Comparison of ENCODE assay signal across 28 mouse cellular contexts in genomic region chr14:121046313-121046961, GRCm38 (mm10). TPM values are rescaled to one million over a fixed set of nuclear protein-coding genes. Genes with fewer than 3 reads are reported as not detected.
DNase-seq lines count a peak whose midpoint lies in the region; ATAC-seq lines count a peak whose summit lies in the region.
"Had no signal": no experiment of that assay in that cellular context is flagged by ENCODE, and none has a peak within 500 bp of the region (broad histone marks: within the 10 kb centered on the region; RNA-seq: fewer than 3 reads in every experiment).

No protein-coding gene starts in this region.

- 81% methylated on average over 9 of the region's 9 CpGs for WGBS in forebrain, embryonic 15.5 days
- WGBS in forebrain, embryonic 16.5 days, result 83% methylated on average over 9 of the region's 9 CpGs
- 49% methylated on average over 9 of the region's 9 CpGs for WGBS in heart, embryonic 14.5 days
- WGBS in heart, embryonic 11.5 days (ENCODE audit: insufficient replicate concordance), result 55% methylated on average over 9 of the region's 9 CpGs
- 81% methylated on average over 9 of the region's 9 CpGs for WGBS in midbrain, embryonic 16.5 days
- whole genome bisulfite sequencing in midbrain, embryonic 14.5 days, result 78% methylated on average over 9 of the region's 9 CpGs

- H3K27me3 ChIP-seq in forebrain, embryonic 15.5 days, result no peaks in the 10 kb centered on the region
- H3K27me3 ChIP-seq in forebrain, embryonic 16.5 days (replicated peaks; ENCODE audit: control insufficient read depth, insufficient read depth, low read length), result no peaks in the 10 kb centered on the region
- H3K27me3 ChIP-seq in heart, embryonic 14.5 days (ENCODE audit: control insufficient read depth, insufficient read depth, low read length), result no peaks in the 10 kb centered on the region
- H3K27me3 ChIP-seq in heart, embryonic 11.5 days (ENCODE audit: control insufficient read depth, insufficient read depth, low read length), result no peaks in the 10 kb centered on the region
- H3K27me3 ChIP-seq in midbrain, embryonic 16.5 days (ENCODE audit: control insufficient read depth, insufficient read depth, low read depth, low read length), result no peaks in the 10 kb centered on the region
- H3K27me3 ChIP-seq in midbrain, embryonic 14.5 days (ENCODE audit: control insufficient read depth, insufficient read depth, low read length), result no peaks in the 10 kb centered on the region
- H3K27me3 ChIP-seq: embryonic facial prominence, embryonic 12.5 days; limb, embryonic 13.5 days; lung, embryonic 15.5 days; neural tube, embryonic 13.5 days had no signal

- 0 out of 2 replicates have a peak overlapping the region, but pooled peaks have one; percentile 8 for H3K27ac ChIP-seq in forebrain, embryonic 15.5 days (replicated peaks)
- no peak overlapping the region for H3K27ac ChIP-seq in forebrain, embryonic 16.5 days (ENCODE audit: low read length)
- no peak overlapping the region for H3K27ac ChIP-seq in heart, embryonic 14.5 days (replicated peaks in 1 of 2; ENCODE audit: control insufficient read depth in 1 of 2, insufficient read depth in 1 of 2, low read depth in 2 of 2, low read length in 2 of 2)
- H3K27ac ChIP-seq in heart, embryonic 11.5 days (ENCODE audit: low read depth, low read length), result no peak overlapping the region
- H3K27ac ChIP-seq in midbrain, embryonic 16.5 days (ENCODE audit: low read length), result 0 out of 2 replicates have a peak overlapping the region, but pooled peaks have one; percentile 11
- H3K27ac ChIP-seq in midbrain, embryonic 14.5 days (replicated peaks; ENCODE audit: low read depth, low read length), result no peak overlapping the region
- H3K27ac ChIP-seq: embryonic facial prominence, embryonic 12.5 days; kidney, postnatal 0 days; limb, embryonic 13.5 days; lung, embryonic 15.5 days; midbrain, embryonic 10.5 days; neural tube, embryonic 13.5 days had no signal

- no peak overlapping the region for H3K4me2 ChIP-seq in forebrain, embryonic 15.5 days (replicated peaks)
- no peak overlapping the region for H3K4me2 ChIP-seq in forebrain, embryonic 16.5 days (ENCODE audit: low read length)
- H3K4me2 ChIP-seq in heart, embryonic 14.5 days (ENCODE audit: low read length), result no peak overlapping the region
- no peak overlapping the region for H3K4me2 ChIP-seq in heart, embryonic 11.5 days
- H3K4me2 ChIP-seq in midbrain, embryonic 16.5 days (ENCODE audit: low read length), result no peak overlapping the region
- H3K4me2 ChIP-seq in midbrain, embryonic 14.5 days (ENCODE audit: low read length), result no peak overlapping the region
- H3K4me2 ChIP-seq: embryonic facial prominence, embryonic 12.5 days; limb, embryonic 13.5 days; liver, embryonic 11.5 days; lung, embryonic 15.5 days; neural tube, embryonic 13.5 days had no signal

- H3K4me1 ChIP-seq in forebrain, embryonic 15.5 days, result 0 out of 2 replicates have a peak, but pooled peaks cover 7% of the 10 kb centered on the region
- H3K4me1 ChIP-seq in forebrain, embryonic 16.5 days (replicated peaks; ENCODE audit: control insufficient read depth, insufficient read depth, low read length), result 0 out of 2 replicates have a peak, but pooled peaks cover 8% of the 10 kb centered on the region
- H3K4me1 ChIP-seq in heart, embryonic 14.5 days (ENCODE audit: control insufficient read depth in 2 of 2, insufficient read depth in 2 of 2, low read length in 2 of 2), result peaks cover 16 to 32% of the 10 kb centered on the region in 2 experiments
- H3K4me1 ChIP-seq in heart, embryonic 11.5 days (ENCODE audit: control insufficient read depth, insufficient read depth, low read length), result peaks cover 38% of the 10 kb centered on the region
- H3K4me1 ChIP-seq in midbrain, embryonic 16.5 days (ENCODE audit: control insufficient read depth, insufficient read depth, low read length), result peaks cover 2% of the 10 kb centered on the region; the same call in 1 of the 2 replicates
- H3K4me1 ChIP-seq in midbrain, embryonic 14.5 days (ENCODE audit: control insufficient read depth, insufficient read depth, low read length), result no peaks in the 10 kb centered on the region

- no peak overlapping the region for H3K4me3 ChIP-seq in forebrain, embryonic 15.5 days
- H3K4me3 ChIP-seq in forebrain, embryonic 16.5 days (replicated peaks; ENCODE audit: low read length), result no peak overlapping the region
- H3K4me3 ChIP-seq in heart, embryonic 14.5 days (ENCODE audit: control insufficient read depth in 1 of 2, insufficient read depth in 1 of 2, low read depth in 1 of 2, low read length in 2 of 2), result no peak overlapping the region
- no peak overlapping the region for H3K4me3 ChIP-seq in heart, embryonic 11.5 days (ENCODE audit: low read depth, low read length)
- no peak overlapping the region for H3K4me3 ChIP-seq in midbrain, embryonic 16.5 days (ENCODE audit: low read depth, low read length)
- H3K4me3 ChIP-seq in midbrain, embryonic 14.5 days (replicated peaks; ENCODE audit: low read depth, low read length), result no peak overlapping the region
- H3K4me3 ChIP-seq: embryonic facial prominence, embryonic 12.5 days; limb, embryonic 13.5 days; lung, embryonic 15.5 days; midbrain, embryonic 10.5 days; myocyte; neural tube, embryonic 13.5 days had no signal

- no peaks in the 10 kb centered on the region for H3K36me3 ChIP-seq in forebrain, embryonic 15.5 days
- no peaks in the 10 kb centered on the region for H3K36me3 ChIP-seq in forebrain, embryonic 16.5 days (ENCODE audit: control insufficient read depth, insufficient read depth)
- H3K36me3 ChIP-seq in heart, embryonic 14.5 days (ENCODE audit: control insufficient read depth, insufficient read depth, low read length), result 0 out of 2 replicates have a peak, but pooled peaks cover 5% of the 10 kb centered on the region
- no peaks in the 10 kb centered on the region for H3K36me3 ChIP-seq in heart, embryonic 11.5 days (ENCODE audit: control insufficient read depth, insufficient read depth, low read length)
- no peaks in the 10 kb centered on the region for H3K36me3 ChIP-seq in midbrain, embryonic 16.5 days (ENCODE audit: control insufficient read depth, insufficient read depth, low read length)
- no peaks in the 10 kb centered on the region for H3K36me3 ChIP-seq in midbrain, embryonic 14.5 days (ENCODE audit: control insufficient read depth, insufficient read depth, low read length)
- H3K36me3 ChIP-seq: lung, embryonic 15.5 days; neural tube, embryonic 13.5 days had no signal

- no peak for DNase-seq in midbrain, embryonic 14.5 days
- DNase-seq in neural tube, embryonic 10.5 days (ENCODE audit: extremely low spot score, low spot score), result no peak
- DNase-seq: adrenal gland, adult 2 months; adrenal gland, postnatal 36 days; cerebellum, adult 2 months; cerebellum, postnatal 14 days; gastrocnemius, postnatal 25 days; heart, adult 11 months; heart, postnatal 14 days; kidney, adult 8-10 months; kidney, postnatal 4 days; layer of hippocampus, postnatal 36 days; right cerebral cortex, postnatal 14 days; thymus, postnatal 4 days had no signal

- H3K9ac ChIP-seq in forebrain, embryonic 15.5 days (replicated peaks), result no peak overlapping the region
- no peak overlapping the region for H3K9ac ChIP-seq in forebrain, embryonic 16.5 days (replicated peaks; ENCODE audit: low read depth, low read length)
- peak overlapping the region; percentile 10; the same call in 1 of the 2 replicates for H3K9ac ChIP-seq in heart, embryonic 14.5 days (ENCODE audit: low read length)
- H3K9ac ChIP-seq in heart, embryonic 11.5 days (ENCODE audit: low read depth, low read length), result no peak overlapping the region
- no peak overlapping the region for H3K9ac ChIP-seq in midbrain, embryonic 16.5 days (ENCODE audit: low read depth, low read length)
- no peak overlapping the region for H3K9ac ChIP-seq in midbrain, embryonic 14.5 days (replicated peaks; ENCODE audit: low read length)
- H3K9ac ChIP-seq: embryonic facial prominence, embryonic 12.5 days; limb, embryonic 13.5 days; lung, embryonic 15.5 days; neural tube, embryonic 13.5 days had no signal

- no peak for ATAC-seq in forebrain, embryonic 15.5 days (replicated peaks)
- ATAC-seq in forebrain, embryonic 16.5 days, result no peak
- no peak; the same call in 1 of the 2 replicates for ATAC-seq in heart, embryonic 14.5 days (ENCODE audit: insufficient number of reproducible peaks, insufficient read depth, low FRiP score, low read depth)
- ATAC-seq in heart, embryonic 11.5 days (replicated peaks; ENCODE audit: insufficient number of reproducible peaks, low FRiP score, low TSS enrichment), result no peak
- 0 out of 2 replicates have a peak, but pooled peaks have one; percentile 11 for ATAC-seq in midbrain, embryonic 16.5 days
- ATAC-seq in midbrain, embryonic 14.5 days (ENCODE audit: low FRiP score, low TSS enrichment), result no peak
- ATAC-seq: intestine, embryonic 16.5 days had no signal

- no peaks in the 10 kb centered on the region for H3K9me3 ChIP-seq in forebrain, embryonic 15.5 days
- no peaks in the 10 kb centered on the region for H3K9me3 ChIP-seq in forebrain, embryonic 16.5 days (ENCODE audit: control insufficient read depth, low read length)
- no peaks in the 10 kb centered on the region for H3K9me3 ChIP-seq in heart, embryonic 14.5 days (ENCODE audit: control insufficient read depth, low read length)
- H3K9me3 ChIP-seq in heart, embryonic 11.5 days (replicated peaks; ENCODE audit: control insufficient read depth, low read length), result no peaks in the 10 kb centered on the region
- no peaks in the 10 kb centered on the region for H3K9me3 ChIP-seq in midbrain, embryonic 16.5 days (replicated peaks; ENCODE audit: control insufficient read depth, low read length, poor library complexity, severe bottlenecking)
- H3K9me3 ChIP-seq in midbrain, embryonic 14.5 days (ENCODE audit: control insufficient read depth, low read length), result no peaks in the 10 kb centered on the region
- H3K9me3 ChIP-seq: embryonic facial prominence, embryonic 12.5 days; limb, embryonic 13.5 days; lung, embryonic 15.5 days; midbrain, embryonic 10.5 days had no signal

RNA-seq across cellular contexts. Expression of gene Farp1, which starts 11.4 kb away (rescaled TPM):
- polyA plus RNA-seq in forebrain, embryonic 15.5 days (2015; fragmentation: Nextera tagmentation; extraction: Ambion mirVana), result 31.1 and 35.6 TPM in 2 replicates
- 35.4 and 43.6 TPM in 2 replicates for polyA plus RNA-seq in forebrain, embryonic 16.5 days (2015; fragmentation: Nextera tagmentation; extraction: Ambion mirVana)
- polyA plus RNA-seq in heart, embryonic 14.5 days (2014; fragmentation: Nextera tagmentation; extraction: Ambion mirVana), result 19.1 and 20.4 TPM in 2 replicates
- polyA plus RNA-seq in heart, embryonic 11.5 days (2014; fragmentation: Nextera tagmentation; extraction: Ambion mirVana), result 28.1 and 32.6 TPM in 2 replicates
- 39.8 and 40.2 TPM in 2 replicates for polyA plus RNA-seq in midbrain, embryonic 16.5 days (2015; fragmentation: Nextera tagmentation; extraction: Ambion mirVana)
- 41.8 and 42.8 TPM in 2 replicates for polyA plus RNA-seq in midbrain, embryonic 14.5 days (2014; fragmentation: Nextera tagmentation; extraction: Ambion mirVana)

Comparison
In these comparisons a context has a peak if more than half of its experiments do, and no peak if none do; other contexts are left out.
1. H3K27ac ChIP-seq: peak in forebrain, embryonic 15.5 days (single experiment) and midbrain, embryonic 16.5 days (single experiment); none in forebrain, embryonic 16.5 days (single experiment), heart, embryonic 14.5 days (0 of 2), heart, embryonic 11.5 days (single experiment) and midbrain, embryonic 14.5 days (single experiment).